ENCODE assay signal across 10 mouse cellular contexts in the genomic region with DNA sequence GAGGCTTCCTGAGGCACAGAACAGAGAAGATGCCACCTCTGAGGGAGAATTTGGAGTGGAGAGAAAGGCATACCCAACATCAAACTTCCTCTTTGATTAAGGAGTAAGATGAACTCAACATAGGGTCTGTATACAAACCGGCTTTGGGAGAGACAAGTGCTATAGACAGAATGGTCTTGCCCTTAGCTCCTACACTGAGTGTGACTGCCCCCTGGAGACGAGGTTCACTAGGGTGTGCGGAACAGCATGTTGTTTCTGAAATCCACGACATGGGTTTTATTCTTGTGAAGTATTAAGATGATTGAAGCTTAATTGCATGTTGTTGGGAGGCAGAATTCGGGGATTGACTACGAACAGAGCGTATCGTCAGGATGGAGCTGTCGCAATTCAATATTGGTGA.
DNase-seq lines count a peak whose midpoint lies in the region; ATAC-seq lines count a peak whose summit lies in the region.
"Had no signal": no experiment of that assay in that cellular context is flagged by ENCODE, and none has a peak within 500 bp of the region (broad histone marks: within the 10 kb centered on the region; RNA-seq: fewer than 3 reads in every experiment).

No protein-coding gene starts in this region.

- WGBS in embryonic facial prominence, embryonic 14.5 days: 71% methylated on average over 9 of the region's 9 CpGs

- H3K27ac ChIP-seq in embryonic facial prominence, embryonic 14.5 days (replicated peaks; ENCODE audit: low read depth, low read length): no peak overlapping the region
- H3K27ac ChIP-seq: liver, embryonic 15.5 days had no signal

- H3K27me3 ChIP-seq in embryonic facial prominence, embryonic 14.5 days (replicated peaks; ENCODE audit: control insufficient read depth, insufficient read depth, low read length): no peaks in the 10 kb centered on the region
- H3K27me3 ChIP-seq: CH12.LX; liver, embryonic 15.5 days had no signal

- H3K4me1 ChIP-seq in embryonic facial prominence, embryonic 14.5 days (ENCODE audit: control insufficient read depth, insufficient read depth, low read length): peaks cover 6% of the 10 kb centered on the region; the same call in 1 of the 2 replicates
- H3K4me1 ChIP-seq: liver, embryonic 15.5 days had no signal

- ATAC-seq in embryonic facial prominence, embryonic 14.5 days (ENCODE audit: low read depth): no peak; the same call in 1 of the 2 replicates

- no peaks in the 10 kb centered on the region for H3K36me3 ChIP-seq in embryonic facial prominence, embryonic 14.5 days (ENCODE audit: control insufficient read depth, insufficient read depth, low read length)
- H3K36me3 ChIP-seq: liver, embryonic 15.5 days had no signal

- no peaks in the 10 kb centered on the region for H3K9me3 ChIP-seq in embryonic facial prominence, embryonic 14.5 days (ENCODE audit: control insufficient read depth, low read length)
- H3K9me3 ChIP-seq: liver, embryonic 15.5 days had no signal

- no peak overlapping the region for H3K9ac ChIP-seq in embryonic facial prominence, embryonic 14.5 days (ENCODE audit: low read depth, low read length)
- H3K9ac ChIP-seq: liver, embryonic 15.5 days had no signal

- no peak overlapping the region for H3K4me3 ChIP-seq in embryonic facial prominence, embryonic 14.5 days (ENCODE audit: low read depth, low read length)
- H3K4me3 ChIP-seq: liver, embryonic 15.5 days had no signal

- H3K4me2 ChIP-seq in embryonic facial prominence, embryonic 14.5 days (ENCODE audit: low read depth, low read length): no peak overlapping the region
- H3K4me2 ChIP-seq: liver, embryonic 15.5 days had no signal

- DNase-seq in cerebellum, postnatal 14 days: peak; percentile 17 to 39
- no peak for DNase-seq in cerebellum, adult 18-20 months
- peak; percentile 5 for DNase-seq in right cerebral cortex, adult 18-20 months
- DNase-seq in right cerebral cortex, postnatal 36 days (ENCODE audit: low spot score in 2 of 2): no peak
- peak; percentile 37 for DNase-seq in embryonic facial prominence, embryonic 14.5 days (ENCODE audit: low spot score)
- DNase-seq in kidney, postnatal 36 days: peak; percentile 49 to 81
- DNase-seq in ovary, postnatal 14 days (ENCODE audit: low spot score): peak; percentile 24
- DNase-seq in urinary bladder, postnatal 36 days (ENCODE audit: low spot score in 2 of 2): peak; percentile 44 to 59

Comparison
In these comparisons a context has a peak if more than half of its experiments do, and no peak if none do; other contexts are left out.
1. DNase-seq: peak in cerebellum, postnatal 14 days (2 of 2), right cerebral cortex, adult 18-20 months (single experiment), embryonic facial prominence, embryonic 14.5 days (single experiment), kidney, postnatal 36 days (2 of 2), ovary, postnatal 14 days (single experiment) and urinary bladder, postnatal 36 days (2 of 2); none in cerebellum, adult 18-20 months (0 of 2) and right cerebral cortex, postnatal 36 days (0 of 2).